Mouse (Mus musculus): ENCODE results near the gene Zfp974. TPM values are rescaled to one million over a fixed set of nuclear protein-coding genes. Genes with fewer than 3 reads are reported as not detected.
"Not testable (repeated sequence)": the region's sequence is repeated elsewhere in the genome, so short reads cannot be mapped to it uniquely, and the experiment has no call there.

Zfp974 gene
- 5.5 and 6.9 TPM in 2 replicates for polyA plus RNA-seq (2015; fragmentation: Nextera tagmentation; extraction: Ambion mirVana)

GRCm38 (mm10) chr7:27928818-27929695 lies at the start of gene Zfp974:
Gene Zfp974, minus strand, starts transcription at chr7:27929460.
- H3K4me3 ChIP-seq, result peak within 1 kb of the TSS; percentile 78
- H3K27me3 ChIP-seq (replicated peaks), result no peaks in the 10 kb centered on the region
- H3K4me2 ChIP-seq, result peak within 1 kb of the TSS; percentile 83
- peaks cover 16% of the 10 kb centered on the region for H3K36me3 ChIP-seq
- no peaks in the 10 kb centered on the region for H3K9me3 ChIP-seq
- peak within 1 kb of the TSS; percentile 90 for H3K9ac ChIP-seq
- peak within 1 kb of the TSS; percentile 58 for H3K27ac ChIP-seq (replicated peaks)
- 4% methylated on average over 40 of the region's 40 CpGs for WGBS
- H3K4me1 ChIP-seq, result peaks cover 13% of the 10 kb centered on the region
- no peak for ATAC-seq (ENCODE audit: extremely low read depth, insufficient number of reproducible peaks, low FRiP score, low TSS enrichment)

DNA sequence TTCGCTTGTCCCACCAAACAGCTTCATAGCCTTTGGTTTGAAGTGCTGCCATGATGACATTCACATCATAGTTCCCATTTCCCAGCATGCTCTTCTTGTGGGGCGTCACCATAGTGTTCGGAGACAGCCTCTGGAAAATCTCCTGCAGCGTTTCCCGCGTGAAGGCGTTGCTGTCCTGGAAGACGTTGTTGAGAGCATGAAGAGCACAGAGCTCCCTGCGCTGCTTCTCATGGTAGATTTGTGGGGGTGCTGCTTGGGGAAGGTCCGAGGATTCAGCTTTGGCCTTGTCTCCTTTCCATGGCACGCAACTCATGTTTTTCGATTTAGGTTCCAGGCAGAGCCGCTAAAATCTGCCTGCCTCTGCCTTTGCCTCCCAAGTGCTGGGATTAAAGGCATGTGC lies 20.2 kb upstream of the Zfp974 start:
- 87% methylated on average over 13 of the region's 13 CpGs for WGBS

GRCm38 (mm10) chr7:27941869-27942268 lies 12.6 kb upstream of the Zfp974 start:
- H3K9ac ChIP-seq; H3K4me3 ChIP-seq; ATAC-seq (ENCODE audit: extremely low read depth, insufficient number of reproducible peaks, low FRiP score, low TSS enrichment); H3K27ac ChIP-seq (replicated peaks); H3K4me1 ChIP-seq; H3K27me3 ChIP-seq (replicated peaks); H3K36me3 ChIP-seq; H3K9me3 ChIP-seq; H3K4me2 ChIP-seq: not testable (repeated sequence)
- 50% methylated on average over 5 of the region's 7 CpGs for WGBS

More for the DNA sequence above, 20.2 kb upstream of the Zfp974 start:
- H3K27ac ChIP-seq (replicated peaks); H3K4me3 ChIP-seq; ATAC-seq (ENCODE audit: extremely low read depth, insufficient number of reproducible peaks, low FRiP score, low TSS enrichment); H3K36me3 ChIP-seq; H3K4me2 ChIP-seq; H3K9ac ChIP-seq; H3K4me1 ChIP-seq; H3K27me3 ChIP-seq (replicated peaks); H3K9me3 ChIP-seq: not testable (repeated sequence)

GRCm38 (mm10) chr7:27933800-27934158 lies 4.5 kb upstream of the Zfp974 start:
- not testable (repeated sequence) for H3K9me3 ChIP-seq; ATAC-seq (ENCODE audit: extremely low read depth, insufficient number of reproducible peaks, low FRiP score, low TSS enrichment); H3K27ac ChIP-seq (replicated peaks); H3K4me1 ChIP-seq; H3K36me3 ChIP-seq; H3K27me3 ChIP-seq (replicated peaks)
- Histone ChIP-seq H3K9ac (peak overlapping the region; percentile 78), H3K4me2 (peak overlapping the region; percentile 69), H3K4me3 (peak overlapping the region; percentile 40)
- 15% methylated on average over 1 of the region's 9 CpGs for WGBS

- Histone ChIP-seq H3K27ac (replicated peaks) (no peak overlapping the region), H3K9ac (peak overlapping the region; percentile 78), H3K4me1 (peaks cover 10% of the 10 kb centered on the region), H3K36me3 (no peaks in the 10 kb centered on the region), H3K9me3 (no peaks in the 10 kb centered on the region), H3K4me2 (peak overlapping the region; percentile 69), H3K4me3 (peak overlapping the region; percentile 40), H3K27me3 (replicated peaks) (no peaks in the 10 kb centered on the region)
- ATAC-seq (ENCODE audit: extremely low read depth, insufficient number of reproducible peaks, low FRiP score, low TSS enrichment), result no peak; the same call in 1 of the 2 replicates
- WGBS, result 17% methylated on average over 7 of the region's 7 CpGs
Observed at GRCm38 (mm10) chr7:27933050-27933799, 4.0 kb upstream of the Zfp974 start.

DNA sequence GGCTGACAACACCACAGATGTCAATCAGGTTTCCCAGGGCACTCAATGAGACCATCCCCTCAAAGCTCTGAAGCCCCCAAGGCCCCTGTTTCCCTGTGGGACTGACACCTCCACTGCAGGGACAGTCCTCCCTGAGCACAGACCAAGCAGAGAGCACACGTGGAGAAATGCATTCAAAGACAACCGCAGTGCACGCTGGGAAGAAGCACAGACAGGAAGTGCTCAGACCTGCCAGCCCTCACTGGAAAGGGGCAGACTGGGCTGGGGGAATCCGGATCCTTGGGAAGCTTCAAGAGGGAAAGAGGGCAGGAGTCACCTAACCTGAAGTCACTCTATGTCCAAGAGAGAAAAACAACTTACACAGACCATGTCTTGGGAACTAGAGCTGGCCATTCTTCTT lies 2.2 kb downstream of the Zfp974 start:
- not testable (repeated sequence) for ATAC-seq (ENCODE audit: extremely low read depth, insufficient number of reproducible peaks, low FRiP score, low TSS enrichment); H3K4me1 ChIP-seq; H3K4me2 ChIP-seq; H3K9me3 ChIP-seq; H3K9ac ChIP-seq; H3K27me3 ChIP-seq (replicated peaks); H3K4me3 ChIP-seq; H3K27ac ChIP-seq (replicated peaks)
- H3K36me3 ChIP-seq, result peaks cover 23% of the 10 kb centered on the region
- WGBS, result 54% methylated on average over 4 of the region's 4 CpGs

DNA sequence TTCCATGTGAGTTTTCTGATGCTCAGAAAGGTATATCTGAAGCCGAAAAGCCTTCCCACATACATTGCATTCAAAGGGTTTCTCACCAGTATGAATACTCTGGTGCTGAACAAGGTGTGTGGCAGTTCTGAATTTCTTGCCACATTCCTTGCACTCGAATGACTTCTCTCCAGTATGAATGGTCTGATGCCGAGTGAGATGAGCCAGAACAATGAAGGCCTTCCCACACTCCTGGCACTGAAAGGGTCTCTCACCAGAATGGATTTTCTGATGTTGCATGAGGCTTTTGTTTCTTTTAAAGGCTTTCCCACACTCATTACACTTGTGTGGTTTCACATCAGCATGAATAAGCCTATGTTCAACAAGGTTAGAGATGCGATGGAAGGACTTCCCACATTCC lies 18.3 kb downstream of the Zfp974 start:
- H3K4me1 ChIP-seq; H3K9ac ChIP-seq; H3K9me3 ChIP-seq; H3K4me2 ChIP-seq; ATAC-seq (ENCODE audit: extremely low read depth, insufficient number of reproducible peaks, low FRiP score, low TSS enrichment); H3K27me3 ChIP-seq (replicated peaks); H3K27ac ChIP-seq (replicated peaks); H3K4me3 ChIP-seq: not testable (repeated sequence)
- H3K36me3 ChIP-seq, result peaks cover 61% of the 10 kb centered on the region
- WGBS, result 84% methylated on average over 4 of the region's 4 CpGs

DNA sequence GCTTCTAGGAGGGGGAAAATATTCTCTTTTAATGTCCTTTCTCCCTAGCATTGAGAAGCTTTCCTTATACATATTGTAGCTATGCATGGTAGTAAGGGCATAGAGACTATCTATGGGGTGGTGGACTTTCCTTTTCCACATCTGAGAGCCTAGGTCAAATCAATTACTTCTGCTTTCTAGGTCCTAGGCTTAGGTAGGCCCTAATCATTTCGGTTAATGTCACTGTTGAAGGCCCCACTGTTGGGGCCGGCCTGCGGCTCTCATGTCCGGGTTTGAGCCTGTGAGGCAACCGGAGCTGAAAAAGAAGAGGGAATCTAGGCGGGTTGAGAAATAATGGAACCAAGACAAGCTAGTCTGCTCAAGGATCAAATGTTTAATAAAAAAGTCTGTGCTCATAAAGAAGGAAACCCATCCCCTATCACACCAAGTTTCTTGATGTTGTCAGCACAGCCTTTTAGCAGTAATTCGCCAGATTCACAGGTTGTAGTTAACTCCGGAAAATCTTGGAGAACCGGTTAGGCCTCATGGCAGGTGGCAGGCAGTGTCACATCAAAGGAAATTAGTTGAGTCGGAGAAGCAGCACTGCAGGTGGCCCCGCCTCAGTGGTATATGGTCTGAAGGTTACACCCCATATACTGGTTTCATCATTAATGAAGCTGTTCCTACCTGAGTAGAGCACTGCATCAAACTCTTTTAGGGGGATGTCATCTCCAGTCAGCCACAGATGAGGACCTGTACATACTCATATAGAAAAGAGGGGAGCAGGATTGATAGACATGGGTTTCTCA lies 24.0 kb downstream of the Zfp974 start:
- Histone ChIP-seq H3K27me3 (replicated peaks) (no peaks in the 10 kb centered on the region), H3K4me3 (no peak overlapping the region), H3K9ac (no peak overlapping the region), H3K9me3 (peaks cover 5% of the 10 kb centered on the region), H3K4me2 (no peak overlapping the region), H3K36me3 (peaks cover 33% of the 10 kb centered on the region), H3K27ac (replicated peaks) (no peak overlapping the region), H3K4me1 (no peaks in the 10 kb centered on the region)
- no peak for ATAC-seq (ENCODE audit: extremely low read depth, insufficient number of reproducible peaks, low FRiP score, low TSS enrichment)
- WGBS, result 69% methylated on average over 11 of the region's 11 CpGs

GRCm38 (mm10) chr7:27900601-27901000 lies 28.7 kb downstream of the Zfp974 start:
- H3K9ac ChIP-seq, result no peak overlapping the region
- H3K27me3 ChIP-seq (replicated peaks), result no peaks in the 10 kb centered on the region
- no peak overlapping the region for H3K27ac ChIP-seq (replicated peaks)
- peaks cover 5% of the 10 kb centered on the region for H3K9me3 ChIP-seq
- 84% methylated on average over 4 of the region's 4 CpGs for WGBS
- H3K4me3 ChIP-seq, result no peak overlapping the region
- H3K4me1 ChIP-seq, result no peaks in the 10 kb centered on the region
- H3K4me2 ChIP-seq, result no peak overlapping the region
- ATAC-seq (ENCODE audit: extremely low read depth, insufficient number of reproducible peaks, low FRiP score, low TSS enrichment), result no peak
- peaks cover 9% of the 10 kb centered on the region; the same call in 1 of the 2 replicates for H3K36me3 ChIP-seq

DNA sequence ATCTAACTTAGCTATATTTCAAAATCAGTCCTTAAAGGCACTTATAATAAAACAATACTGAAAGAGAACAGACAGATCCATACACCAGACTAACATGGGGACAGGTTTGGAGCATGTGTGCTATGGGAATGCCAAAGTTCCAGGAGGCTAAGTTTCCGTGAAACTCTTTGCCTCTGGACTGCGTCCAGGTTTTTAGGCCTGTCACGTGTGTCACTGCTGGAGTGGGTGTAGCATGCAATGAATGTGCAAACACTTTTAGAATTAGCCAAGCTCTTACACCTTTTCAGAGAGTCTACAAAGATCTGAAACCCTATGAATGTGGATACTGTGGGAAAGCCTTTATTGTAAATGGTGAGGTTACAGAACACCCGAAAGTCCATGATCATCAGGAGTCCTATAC lies 47.5 kb downstream of the Zfp974 start:
- H3K4me2 ChIP-seq, result no peak overlapping the region
- H3K4me3 ChIP-seq, result no peak overlapping the region
- WGBS, result 74% methylated on average over 4 of the region's 4 CpGs
- H3K9ac ChIP-seq, result no peak overlapping the region
- peak overlapping the region; percentile 24; the same call in 1 of the 2 replicates for H3K27ac ChIP-seq (replicated peaks)
- H3K9me3 ChIP-seq, result no peaks in the 10 kb centered on the region
- H3K27me3 ChIP-seq (replicated peaks), result no peaks in the 10 kb centered on the region
- H3K36me3 ChIP-seq, result peaks cover 72% of the 10 kb centered on the region
- no peaks in the 10 kb centered on the region for H3K4me1 ChIP-seq
- ATAC-seq (ENCODE audit: extremely low read depth, insufficient number of reproducible peaks, low FRiP score, low TSS enrichment), result no peak

GRCm38 (mm10) chr7:27862578-27862977 lies 66.7 kb downstream of the Zfp974 start:
- H3K4me2 ChIP-seq; H3K27ac ChIP-seq (replicated peaks); H3K9me3 ChIP-seq; H3K4me3 ChIP-seq; H3K27me3 ChIP-seq (replicated peaks); ATAC-seq (ENCODE audit: extremely low read depth, insufficient number of reproducible peaks, low FRiP score, low TSS enrichment); H3K9ac ChIP-seq: not testable (repeated sequence)
- 78% methylated on average over 5 of the region's 5 CpGs for WGBS
- H3K4me1 ChIP-seq, result peaks cover 17% of the 10 kb centered on the region
- H3K36me3 ChIP-seq, result peaks cover 39% of the 10 kb centered on the region

Measured in heart, embryonic 13.5 days (tissue).